ENCODE assay signal across 8 mouse cellular contexts in the genomic region with DNA sequence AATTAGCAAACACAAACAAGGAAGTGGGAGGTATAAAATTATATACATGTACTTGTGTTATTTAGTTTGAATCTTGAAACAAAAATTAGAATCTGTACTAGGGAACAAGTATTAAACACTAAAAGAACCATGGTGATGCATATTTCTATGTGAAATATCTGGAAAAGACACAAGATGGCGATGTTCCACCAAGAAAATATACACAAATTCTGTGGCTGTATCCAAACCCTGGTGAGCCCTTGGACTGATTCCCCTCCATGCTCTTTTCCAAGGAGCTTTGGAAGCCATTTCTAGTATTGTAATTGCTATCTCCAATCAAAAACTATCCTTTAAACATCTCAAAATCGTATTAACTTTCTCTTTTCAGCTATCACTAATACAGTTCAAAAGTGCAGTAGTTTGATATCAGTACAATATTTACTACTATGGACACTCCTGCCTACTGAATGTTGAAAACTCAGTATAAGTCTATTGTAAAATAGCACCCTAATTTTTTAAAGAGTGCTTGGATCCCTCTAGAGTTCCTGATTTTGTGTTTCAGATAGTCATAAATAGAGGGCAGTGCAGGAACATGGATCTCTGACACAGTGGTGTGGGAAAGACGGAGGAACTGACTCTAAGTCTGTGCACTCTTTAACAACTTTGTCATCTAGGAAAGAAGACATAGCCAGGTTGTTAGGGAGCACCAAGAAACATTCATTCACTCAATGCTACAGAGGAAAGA. TPM values are rescaled to one million over a fixed set of nuclear protein-coding genes. Genes with fewer than 3 reads are reported as not detected.
DNase-seq lines count a peak whose midpoint lies in the region; ATAC-seq and TF ChIP-seq lines count a peak whose summit lies in the region.

No protein-coding gene starts in this region.

- no peak overlapping the region for H3K27ac ChIP-seq in embryonic facial prominence, embryonic 11.5 days (replicated peaks; ENCODE audit: low read depth, low read length)
- no peak overlapping the region for H3K27ac ChIP-seq in embryonic facial prominence, embryonic 10.5 days (replicated peaks)
- H3K27ac ChIP-seq in limb, embryonic 14.5 days (replicated peaks; ENCODE audit: low read depth, low read length) = no peak overlapping the region

- peak; percentile 76 for DNase-seq in embryonic facial prominence, embryonic 11.5 days (ENCODE audit: low spot score)
- DNase-seq in embryonic facial prominence, embryonic 10.5 days (ENCODE audit: low spot score) = no peak
- peak; percentile 30 for DNase-seq in right cerebral cortex, adult 18-20 months
- no peak for DNase-seq in right cerebral cortex, postnatal 4 days
- peak; percentile 83 for DNase-seq in limb, embryonic 14.5 days (ENCODE audit: low spot score)
- peak; percentile 64 for DNase-seq in skeletal muscle tissue, adult 2 months (ENCODE audit: low read depth, low spot score)
- no peak for DNase-seq in right cerebral cortex, postnatal 25 days

- ATAC-seq in embryonic facial prominence, embryonic 11.5 days (replicated peaks; ENCODE audit: insufficient number of reproducible peaks, low FRiP score, low TSS enrichment, low read depth) = no peak
- peak; percentile 46 to 81; a peak in 2 of 4 replicates for ATAC-seq in hematopoietic stem cell, adult 5-6 weeks (replicated peaks in 1 of 2; ENCODE audit: insufficient read depth in 1 of 2, low FRiP score in 2 of 2, low TSS enrichment in 1 of 2, low read depth in 1 of 2, poor library complexity in 2 of 2, severe bottlenecking in 2 of 2)
- ATAC-seq in limb, embryonic 14.5 days (ENCODE audit: low FRiP score, low read depth) = peak; percentile 57; the same call in 1 of the 2 replicates

- WGBS in embryonic facial prominence, embryonic 11.5 days = 43% methylated on average over 3 of the region's 3 CpGs
- whole genome bisulfite sequencing in embryonic facial prominence, embryonic 10.5 days = 48% methylated on average over 3 of the region's 3 CpGs
- 45% methylated on average over 3 of the region's 3 CpGs for WGBS in limb, embryonic 14.5 days

- H3K4me2 ChIP-seq in embryonic facial prominence, embryonic 11.5 days (ENCODE audit: low read depth, low read length) = no peak overlapping the region
- no peak overlapping the region for H3K4me2 ChIP-seq in limb, embryonic 14.5 days (replicated peaks; ENCODE audit: low read depth, low read length, severe bottlenecking)

- H3K9ac ChIP-seq in embryonic facial prominence, embryonic 11.5 days (replicated peaks; ENCODE audit: low read length) = no peak overlapping the region
- H3K9ac ChIP-seq in limb, embryonic 14.5 days (ENCODE audit: low read depth, low read length, severe bottlenecking) = no peak overlapping the region

- TF ChIP-seq POLR2A in limb, embryonic 14.5 days (IDR thresholded peaks at IDR 0.05; ENCODE audit: borderline replicate concordance, extremely low read depth, insufficient read depth, insufficient read length) = no peak

- H3K9me3 ChIP-seq in embryonic facial prominence, embryonic 11.5 days (replicated peaks; ENCODE audit: control insufficient read depth, low read length) = no peaks in the 10 kb centered on the region
- H3K9me3 ChIP-seq in embryonic facial prominence, embryonic 10.5 days = no peaks in the 10 kb centered on the region
- no peaks in the 10 kb centered on the region for H3K9me3 ChIP-seq in limb, embryonic 14.5 days (ENCODE audit: control insufficient read depth, low read length)

- no peak overlapping the region for H3K4me3 ChIP-seq in embryonic facial prominence, embryonic 11.5 days (ENCODE audit: low read depth, low read length)
- H3K4me3 ChIP-seq in embryonic facial prominence, embryonic 10.5 days = no peak overlapping the region
- no peak overlapping the region for H3K4me3 ChIP-seq in limb, embryonic 14.5 days (replicated peaks; ENCODE audit: low read length)

- no peaks in the 10 kb centered on the region for H3K27me3 ChIP-seq in embryonic facial prominence, embryonic 11.5 days (ENCODE audit: control insufficient read depth, insufficient read depth, low read length)
- H3K27me3 ChIP-seq in embryonic facial prominence, embryonic 10.5 days (replicated peaks; ENCODE audit: low read depth, poor library complexity, severe bottlenecking) = no peaks in the 10 kb centered on the region
- no peaks in the 10 kb centered on the region for H3K27me3 ChIP-seq in limb, embryonic 14.5 days (ENCODE audit: control insufficient read depth, insufficient read depth, low read length)

- H3K4me1 ChIP-seq in embryonic facial prominence, embryonic 11.5 days (ENCODE audit: control insufficient read depth, insufficient read depth, low read length) = no peaks in the 10 kb centered on the region
- H3K4me1 ChIP-seq in embryonic facial prominence, embryonic 10.5 days = 0 out of 2 replicates have a peak, but pooled peaks cover 5% of the 10 kb centered on the region
- H3K4me1 ChIP-seq in limb, embryonic 14.5 days (ENCODE audit: control insufficient read depth, insufficient read depth, low read length) = no peaks in the 10 kb centered on the region

- no peaks in the 10 kb centered on the region for H3K36me3 ChIP-seq in embryonic facial prominence, embryonic 11.5 days (replicated peaks; ENCODE audit: control insufficient read depth, insufficient read depth, low read depth, low read length)
- H3K36me3 ChIP-seq in embryonic facial prominence, embryonic 10.5 days (replicated peaks) = no peaks in the 10 kb centered on the region
- H3K36me3 ChIP-seq in limb, embryonic 14.5 days (ENCODE audit: control insufficient read depth, insufficient read depth, low read length) = no peaks in the 10 kb centered on the region

RNA-seq across cellular contexts. Expression of gene Sec61g, which starts 16.8 kb away (rescaled TPM):
- polyA plus RNA-seq in embryonic facial prominence, embryonic 11.5 days (2014; fragmentation: Nextera tagmentation; extraction: Ambion mirVana) = 37.3 and 43.0 TPM in 2 replicates
- polyA plus RNA-seq in embryonic facial prominence, embryonic 10.5 days (2016; fragmentation: Nextera tagmentation; extraction: Ambion mirVana) = 40.7 and 44.2 TPM in 2 replicates
- 7.3 and 12.4 TPM in 2 replicates for total RNA-seq in hematopoietic stem cell, adult 5-6 weeks (2017)
- polyA plus RNA-seq in limb, embryonic 14.5 days (2012; rRNA removed) = 50.2 and 55.4 TPM in 2 replicates
- 36.7 and 45.2 TPM in 2 replicates for polyA plus RNA-seq in limb, embryonic 14.5 days (2014; fragmentation: Nextera tagmentation; extraction: Ambion mirVana)

Comparison
In these comparisons a context has a peak if more than half of its experiments do, and no peak if none do; other contexts are left out.
1. DNase-seq: peak in embryonic facial prominence, embryonic 11.5 days (single experiment), right cerebral cortex, adult 18-20 months (single experiment), limb, embryonic 14.5 days (single experiment) and skeletal muscle tissue, adult 2 months (single experiment); none in embryonic facial prominence, embryonic 10.5 days (single experiment), right cerebral cortex, postnatal 4 days (single experiment) and right cerebral cortex, postnatal 25 days (single experiment).